Mouse (Mus musculus): ENCODE measurements around the gene Traf5. TPM values are rescaled to one million over a fixed set of nuclear protein-coding genes. Genes with fewer than 3 reads are reported as not detected.
A peak's percentile ranks its signal among the peaks of the same experiment; 100 is the strongest.

Gene Traf5
- polyA plus RNA-seq, 1 experiment, result 3.2 TPM

DNA sequence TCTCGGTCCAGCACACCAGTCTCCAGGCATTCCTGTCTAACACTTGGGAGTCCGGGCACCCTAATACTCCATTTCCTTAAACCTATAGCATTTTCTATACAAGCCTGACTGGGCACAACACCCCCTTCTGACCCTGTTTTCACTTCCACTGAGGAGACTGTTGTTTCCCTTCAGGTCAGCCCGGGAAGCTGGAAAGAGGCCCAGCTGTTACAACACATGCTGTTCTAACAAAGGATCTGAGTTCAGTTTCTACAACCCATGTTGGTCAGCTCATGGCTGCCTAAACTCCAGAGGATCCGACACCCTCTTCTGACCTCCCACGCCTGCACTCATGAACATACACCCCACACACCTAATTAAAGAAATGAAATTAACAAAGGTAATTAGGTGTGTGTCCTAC, 39.4 kb downstream of the Traf5 start:
- DNase-seq (ENCODE audit: low read depth), result no peak
- TF ChIP-seq CTCF (IDR thresholded peaks at IDR 0.05; ENCODE audit: borderline replicate concordance, extremely low read depth, insufficient read depth, insufficient read length) (no peak), POLR2A (IDR thresholded peaks at IDR 0.05; ENCODE audit: borderline replicate concordance, extremely low read depth, insufficient read depth, insufficient read length, poor library complexity, severe bottlenecking) (no peak)

DNA sequence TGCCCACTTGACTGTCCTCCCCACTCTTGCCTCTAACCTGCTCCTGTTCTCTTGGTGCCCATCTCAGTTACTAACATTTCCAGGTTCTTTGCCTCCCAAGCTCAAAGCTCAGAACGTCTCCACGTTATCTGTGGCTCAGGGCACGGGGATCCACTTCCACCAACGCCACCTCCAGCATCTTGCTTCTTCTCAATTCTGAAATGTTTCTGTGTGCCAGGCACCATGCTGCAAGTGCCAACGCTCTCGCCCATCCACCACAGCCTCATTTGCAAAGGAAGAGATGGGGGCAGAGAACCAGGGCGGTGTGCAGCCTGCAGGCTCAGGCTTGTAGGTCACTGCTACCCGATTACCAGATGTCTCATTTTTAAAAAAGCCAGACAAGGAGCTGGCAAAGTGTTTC, 39.9 kb downstream of the Traf5 start:
- DNase-seq (ENCODE audit: low read depth), result no peak
- TF ChIP-seq POLR2A (IDR thresholded peaks at IDR 0.05; ENCODE audit: borderline replicate concordance, extremely low read depth, insufficient read depth, insufficient read length, poor library complexity, severe bottlenecking) (no peak), CTCF (IDR thresholded peaks at IDR 0.05; ENCODE audit: borderline replicate concordance, extremely low read depth, insufficient read depth, insufficient read length) (no peak)

DNA sequence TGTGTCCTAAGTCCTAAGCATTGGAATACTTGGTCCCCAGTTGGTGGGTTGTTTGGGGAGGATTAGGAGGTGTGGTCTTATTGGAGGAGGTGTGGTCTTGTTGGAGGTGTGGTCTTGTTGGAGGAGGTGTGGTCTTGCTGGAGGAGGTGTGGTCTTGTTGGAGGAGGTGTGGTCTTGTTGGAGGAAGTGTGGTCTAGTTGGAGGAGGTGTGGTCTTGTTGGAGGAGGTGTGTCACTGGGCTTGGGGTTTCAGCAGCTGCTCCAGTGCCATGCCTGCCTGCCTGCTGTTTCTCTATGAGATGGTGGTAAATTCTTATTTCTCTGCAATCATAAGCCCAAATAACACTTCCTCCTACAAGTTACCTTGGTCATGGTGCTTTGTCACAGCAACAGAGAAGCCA, 93.3 kb downstream of the Traf5 start:
- DNase-seq (ENCODE audit: low read depth), result no peak
- TF ChIP-seq POLR2A (IDR thresholded peaks at IDR 0.05; ENCODE audit: borderline replicate concordance, extremely low read depth, insufficient read depth, insufficient read length, poor library complexity, severe bottlenecking), result no peak
- no peak for TF ChIP-seq CTCF (IDR thresholded peaks at IDR 0.05; ENCODE audit: borderline replicate concordance, extremely low read depth, insufficient read depth, insufficient read length)

DNA sequence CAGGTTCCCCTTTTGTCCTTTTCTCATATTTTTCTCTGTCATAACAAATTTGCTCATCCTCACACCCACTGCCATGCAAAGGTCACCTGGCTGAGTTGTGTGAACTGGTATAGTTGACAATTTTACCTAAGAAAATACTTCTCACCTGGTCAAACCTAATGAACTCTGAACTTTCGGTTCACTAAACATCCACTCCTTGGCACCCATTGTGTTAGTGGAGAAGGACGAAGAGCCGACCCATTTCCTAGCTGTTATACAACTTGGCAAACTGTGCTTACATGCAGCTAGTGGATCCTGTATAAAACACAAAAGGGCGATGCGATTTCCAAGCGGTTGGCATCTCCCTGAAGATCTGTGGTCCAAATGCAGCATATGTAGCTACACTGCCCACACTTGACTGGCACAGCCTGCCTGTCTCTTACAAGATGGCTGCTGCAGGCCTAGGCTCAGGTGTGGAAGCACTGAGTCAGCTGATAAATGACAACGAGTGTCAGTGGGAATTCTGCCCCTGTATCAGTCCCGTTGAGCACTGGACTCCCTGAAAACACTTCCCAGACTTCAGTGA, 95.7 kb downstream of the Traf5 start:
- TF ChIP-seq POLR2A (IDR thresholded peaks at IDR 0.05; ENCODE audit: borderline replicate concordance, extremely low read depth, insufficient read depth, insufficient read length, poor library complexity, severe bottlenecking) (no peak), CTCF (IDR thresholded peaks at IDR 0.05; ENCODE audit: borderline replicate concordance, extremely low read depth, insufficient read depth, insufficient read length) (no peak)
- DNase-seq (ENCODE audit: low read depth), result no peak

DNA sequence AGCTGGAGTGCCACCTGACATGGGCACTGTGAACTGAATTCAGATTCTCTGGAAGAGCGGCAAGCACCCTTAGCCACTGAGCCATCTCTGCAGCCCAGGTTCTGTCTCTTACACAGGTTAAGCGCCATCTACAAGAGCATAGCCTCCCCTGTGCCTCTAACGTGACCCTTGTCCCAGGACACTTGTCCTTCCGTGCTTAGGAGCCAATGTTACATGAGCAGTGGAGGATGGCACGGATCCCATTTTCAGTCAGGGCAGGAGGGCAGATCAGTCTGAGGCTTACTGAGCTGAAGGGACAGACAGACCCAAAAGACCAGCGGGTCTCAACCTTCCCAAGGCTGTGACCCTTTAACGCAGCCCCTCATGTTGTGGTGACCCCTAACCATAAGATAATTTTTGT, 96.4 kb downstream of the Traf5 start:
- TF ChIP-seq CTCF (IDR thresholded peaks at IDR 0.05; ENCODE audit: borderline replicate concordance, extremely low read depth, insufficient read depth, insufficient read length), result no peak
- no peak for TF ChIP-seq POLR2A (IDR thresholded peaks at IDR 0.05; ENCODE audit: borderline replicate concordance, extremely low read depth, insufficient read depth, insufficient read length, poor library complexity, severe bottlenecking)
- DNase-seq (ENCODE audit: low read depth), result no peak

DNA sequence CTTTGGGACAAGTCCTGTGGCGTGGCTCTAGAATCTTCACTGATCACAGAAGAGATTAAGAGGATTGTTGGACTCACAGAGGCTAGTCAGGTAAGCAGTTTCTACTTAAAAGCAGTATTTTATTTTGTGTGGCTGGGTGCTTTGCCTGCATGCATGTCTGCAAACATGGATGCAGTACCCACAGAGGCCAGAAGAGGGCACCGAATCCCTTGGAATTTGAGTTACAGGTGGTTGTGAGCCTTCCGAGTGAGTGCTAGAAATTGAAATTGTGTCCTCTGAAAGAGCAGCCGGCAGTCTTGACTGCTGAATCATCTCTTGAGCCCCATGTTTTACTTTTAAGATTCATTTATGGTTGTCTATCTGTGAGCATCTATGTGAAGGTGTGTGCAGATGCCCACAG, 96.9 kb downstream of the Traf5 start:
- TF ChIP-seq CTCF (IDR thresholded peaks at IDR 0.05; ENCODE audit: borderline replicate concordance, extremely low read depth, insufficient read depth, insufficient read length) (peak; percentile 57; the same call in 1 of the 2 replicates), POLR2A (IDR thresholded peaks at IDR 0.05; ENCODE audit: borderline replicate concordance, extremely low read depth, insufficient read depth, insufficient read length, poor library complexity, severe bottlenecking) (no peak)
- peak; percentile 49 for DNase-seq (ENCODE audit: low read depth)

DNA sequence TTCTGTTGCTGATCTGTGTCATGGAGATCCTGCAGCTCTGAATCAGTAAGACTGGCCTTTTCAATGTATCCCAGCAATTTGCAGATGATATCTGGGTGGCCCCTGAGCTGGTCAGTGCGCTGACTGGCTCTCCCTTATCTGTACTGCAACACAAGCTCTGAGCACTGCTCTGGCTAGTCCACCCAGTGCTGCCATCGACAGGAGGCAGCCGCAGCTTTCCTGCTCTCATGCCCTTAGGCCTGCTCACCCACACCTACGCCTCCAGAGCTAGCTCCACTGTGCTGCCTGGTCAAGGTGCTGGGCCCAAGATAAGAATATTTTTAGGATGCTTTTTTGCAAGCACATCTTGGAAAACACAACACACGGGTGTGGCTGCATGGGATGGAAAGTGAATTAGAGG, 97.9 kb downstream of the Traf5 start:
- no peak for TF ChIP-seq POLR2A (IDR thresholded peaks at IDR 0.05; ENCODE audit: borderline replicate concordance, extremely low read depth, insufficient read depth, insufficient read length, poor library complexity, severe bottlenecking)
- no peak for TF ChIP-seq CTCF (IDR thresholded peaks at IDR 0.05; ENCODE audit: borderline replicate concordance, extremely low read depth, insufficient read depth, insufficient read length)
- DNase-seq (ENCODE audit: low read depth), result no peak

DNA sequence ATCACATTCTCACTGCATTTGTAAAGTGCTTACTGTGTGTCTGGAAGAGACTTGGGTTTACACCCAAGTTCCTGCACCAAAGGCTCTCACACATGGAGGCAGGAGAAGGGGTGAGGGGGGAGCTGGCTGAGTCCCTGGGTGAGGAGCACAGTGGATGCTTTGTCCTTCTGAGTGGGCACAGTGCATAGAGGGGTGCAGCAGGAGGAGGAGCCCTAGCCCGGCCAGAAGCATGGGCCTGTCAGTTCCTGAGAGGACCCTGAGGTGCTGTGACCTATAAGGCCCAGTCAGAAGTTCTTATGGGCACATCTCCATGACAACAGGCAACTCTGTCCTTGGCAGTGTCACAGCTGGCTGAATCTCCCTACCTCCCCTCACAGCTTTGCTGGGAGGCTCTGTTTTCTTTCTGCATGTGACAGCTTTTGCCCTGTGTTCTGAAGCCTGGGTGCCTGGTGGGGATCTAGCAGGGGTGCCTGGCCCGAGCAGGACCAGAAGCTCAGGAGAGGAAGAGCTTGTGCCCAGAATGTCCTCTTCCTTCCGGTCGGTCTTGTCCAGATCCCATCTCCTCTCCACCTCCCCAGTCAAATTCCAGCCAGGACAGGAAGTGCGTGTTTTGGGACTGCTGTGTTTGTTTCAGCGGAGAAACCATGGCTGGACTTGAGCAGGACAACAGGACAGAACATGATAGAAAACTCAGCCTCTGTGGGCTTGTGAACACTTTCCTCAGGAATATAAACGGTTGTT, 100.1 kb downstream of the Traf5 start:
- no peak for DNase-seq (ENCODE audit: low read depth)
- no peak for TF ChIP-seq POLR2A (IDR thresholded peaks at IDR 0.05; ENCODE audit: borderline replicate concordance, extremely low read depth, insufficient read depth, insufficient read length, poor library complexity, severe bottlenecking)

DNA sequence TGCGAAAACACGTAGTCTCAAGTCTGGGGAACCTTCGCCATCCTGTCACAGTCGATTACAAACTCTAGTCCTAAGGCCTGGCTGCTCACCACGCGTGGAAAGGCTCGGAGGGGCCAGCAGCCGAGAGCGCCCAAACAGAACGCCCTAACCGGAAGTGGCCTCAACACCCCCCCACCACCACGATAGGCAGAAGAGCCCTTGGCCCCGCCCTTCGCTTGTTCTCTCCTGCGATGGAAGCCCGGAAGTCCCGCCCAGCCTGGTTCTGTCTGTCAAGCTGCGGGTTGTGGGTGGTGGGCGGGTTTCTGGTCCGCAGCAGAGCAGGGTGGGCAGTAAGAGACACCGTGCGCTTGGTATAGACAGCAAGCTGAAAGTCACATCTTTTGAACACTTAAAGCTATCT, 102.4 kb downstream of the Traf5 start:
- peak; percentile 99 for DNase-seq (ENCODE audit: low read depth)
- peak; percentile 78; the same call in 1 of the 2 replicates for TF ChIP-seq POLR2A (IDR thresholded peaks at IDR 0.05; ENCODE audit: borderline replicate concordance, extremely low read depth, insufficient read depth, insufficient read length, poor library complexity, severe bottlenecking)
- TF ChIP-seq CTCF (IDR thresholded peaks at IDR 0.05; ENCODE audit: borderline replicate concordance, extremely low read depth, insufficient read depth, insufficient read length), result no peak

DNA sequence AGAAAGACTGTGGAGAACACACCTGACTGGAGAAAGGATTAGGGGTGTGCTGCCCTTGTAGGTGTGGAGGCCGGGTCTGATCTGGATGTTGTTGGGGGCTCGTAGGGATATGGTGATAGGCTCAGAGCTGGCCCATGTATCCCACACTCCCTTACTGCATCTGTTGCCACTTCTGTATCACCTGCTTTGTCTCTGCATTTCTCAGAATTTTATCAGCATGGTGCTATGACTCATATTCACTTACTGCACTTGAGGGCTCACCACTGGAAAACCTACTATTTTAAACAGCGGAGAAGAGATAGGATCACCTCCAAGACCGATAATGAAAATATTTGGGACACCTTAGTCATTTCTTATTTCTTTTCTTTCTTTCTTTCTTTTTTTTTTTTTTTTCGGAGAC, 103.3 kb downstream of the Traf5 start:
- TF ChIP-seq POLR2A (IDR thresholded peaks at IDR 0.05; ENCODE audit: borderline replicate concordance, extremely low read depth, insufficient read depth, insufficient read length, poor library complexity, severe bottlenecking) (no peak), CTCF (IDR thresholded peaks at IDR 0.05; ENCODE audit: borderline replicate concordance, extremely low read depth, insufficient read depth, insufficient read length) (no peak)
- no peak for DNase-seq (ENCODE audit: low read depth)

DNA sequence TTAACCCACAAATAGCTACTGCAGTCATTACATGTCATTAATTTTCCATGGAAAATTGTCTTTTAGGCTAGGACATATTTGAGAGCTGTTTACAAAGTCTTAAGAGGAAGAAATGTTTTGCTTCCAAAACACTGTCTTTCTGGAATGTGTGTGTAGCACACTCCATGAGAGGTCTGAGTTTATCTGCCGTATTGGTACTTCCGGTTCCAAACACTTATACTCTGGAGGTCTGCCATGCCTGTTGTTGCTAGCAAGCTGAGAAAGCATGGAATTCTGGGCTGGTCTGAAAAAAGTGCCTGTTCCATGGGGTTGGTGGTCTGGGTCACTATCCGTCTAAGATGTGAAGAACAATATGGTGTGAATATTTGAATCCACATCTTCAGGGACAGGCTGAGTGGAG, 103.7 kb downstream of the Traf5 start:
- no peak for TF ChIP-seq POLR2A (IDR thresholded peaks at IDR 0.05; ENCODE audit: borderline replicate concordance, extremely low read depth, insufficient read depth, insufficient read length, poor library complexity, severe bottlenecking)
- no peak for TF ChIP-seq CTCF (IDR thresholded peaks at IDR 0.05; ENCODE audit: borderline replicate concordance, extremely low read depth, insufficient read depth, insufficient read length)
- DNase-seq (ENCODE audit: low read depth), result no peak

DNA sequence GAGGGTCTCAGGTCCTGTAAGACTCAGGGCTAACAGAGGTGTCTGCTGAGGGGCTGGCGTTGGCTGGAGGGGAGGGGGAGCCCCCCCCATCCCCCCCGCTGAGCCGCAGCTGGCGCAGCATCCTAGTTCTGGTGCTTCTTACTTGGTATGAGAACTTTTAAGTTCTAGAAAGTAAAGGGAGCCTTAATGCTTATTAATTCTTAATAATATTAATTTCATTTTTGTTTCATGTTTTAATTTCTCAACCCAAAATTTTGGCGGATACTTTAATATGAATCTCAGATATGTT, 104.9 kb downstream of the Traf5 start:
- no peak for TF ChIP-seq CTCF (IDR thresholded peaks at IDR 0.05; ENCODE audit: borderline replicate concordance, extremely low read depth, insufficient read depth, insufficient read length)
- no peak for TF ChIP-seq POLR2A (IDR thresholded peaks at IDR 0.05; ENCODE audit: borderline replicate concordance, extremely low read depth, insufficient read depth, insufficient read length, poor library complexity, severe bottlenecking)
- no peak for DNase-seq (ENCODE audit: low read depth)

Measured in brain, embryonic 14.5 days (tissue).